Mouse (Mus musculus) embryonic fibroblast, embryonic 13.5 days (primary cell): ENCODE measurements around the gene Srebf2. TPM values are rescaled to one million over a fixed set of nuclear protein-coding genes. Genes with fewer than 3 reads are reported as not detected.

ENCODE experiments used
- H3K27ac ChIP-seq: 2 replicates; pipeline ENCODE4 v1.5.1; 2012; ENCODE audit warnings: low read length, control low read depth, inconsistent platforms; ENCODE audit not compliant: insufficient read depth
- H3K4me1 ChIP-seq: 2 replicates; pipeline ENCODE4 v1.6.1; 2011; ENCODE audit warnings: low read length; ENCODE audit not compliant: control insufficient read depth, insufficient read depth
- H3K4me3 ChIP-seq: 2 replicates; pipeline ENCODE4 v1.5.1; 2011; ENCODE audit warnings: mild to moderate bottlenecking, control low read depth, low read length; ENCODE audit not compliant: insufficient read depth
- CTCF ChIP-seq: IDR thresholded peaks from 2 replicates; pipeline ENCODE4 v1.5.1; 2011; ENCODE audit warnings: mild to moderate bottlenecking, control low read depth, low read length, moderate library complexity, borderline replicate concordance; ENCODE audit not compliant: insufficient read depth
- POLR2A ChIP-seq: IDR thresholded peaks from 2 replicates; pipeline ENCODE4 v1.6.1; 2011; ENCODE audit warnings: low read depth, mild to moderate bottlenecking, control low read depth, low read length, moderate library complexity
- polyA plus RNA-seq: library from polyadenylated mRNA; stranded (reverse); fragments of >200 nt; gene quantifications from 2 replicates; pipeline ENCODE4 v1.2.4, GENCODE M21; 2011; ENCODE audit warnings: low read depth; ENCODE audit not compliant: missing spikeins, insufficient read length

Srebf2 gene
- polyA plus RNA-seq, 1 experiment = 87.3 TPM

DNA sequence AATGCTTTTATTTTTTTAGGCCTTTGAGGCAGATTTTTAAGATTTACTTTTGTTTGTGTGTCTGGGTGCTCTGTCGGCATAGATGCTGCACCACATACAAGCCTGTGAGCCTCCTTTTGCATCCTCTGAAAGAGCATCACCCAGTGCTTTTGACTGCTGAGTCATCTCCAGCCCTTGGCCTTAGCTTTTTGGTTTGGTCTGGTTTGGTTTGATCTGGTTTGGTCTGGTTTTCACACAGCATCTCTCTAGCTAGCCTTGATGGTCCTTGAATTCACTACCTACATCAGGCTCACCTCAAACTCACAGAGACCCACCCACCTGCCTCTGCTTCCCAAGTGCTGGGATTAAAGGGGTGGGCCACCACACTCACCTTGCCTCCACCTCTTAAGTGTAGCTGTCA, 40.9 kb downstream of the Srebf2 start:
- Histone ChIP-seq H3K4me1 (no peaks in the 10 kb centered on the region), H3K27ac (no peak overlapping the region), H3K4me3 (no peak overlapping the region)
- TF ChIP-seq POLR2A (no peak), CTCF (no peak)

DNA sequence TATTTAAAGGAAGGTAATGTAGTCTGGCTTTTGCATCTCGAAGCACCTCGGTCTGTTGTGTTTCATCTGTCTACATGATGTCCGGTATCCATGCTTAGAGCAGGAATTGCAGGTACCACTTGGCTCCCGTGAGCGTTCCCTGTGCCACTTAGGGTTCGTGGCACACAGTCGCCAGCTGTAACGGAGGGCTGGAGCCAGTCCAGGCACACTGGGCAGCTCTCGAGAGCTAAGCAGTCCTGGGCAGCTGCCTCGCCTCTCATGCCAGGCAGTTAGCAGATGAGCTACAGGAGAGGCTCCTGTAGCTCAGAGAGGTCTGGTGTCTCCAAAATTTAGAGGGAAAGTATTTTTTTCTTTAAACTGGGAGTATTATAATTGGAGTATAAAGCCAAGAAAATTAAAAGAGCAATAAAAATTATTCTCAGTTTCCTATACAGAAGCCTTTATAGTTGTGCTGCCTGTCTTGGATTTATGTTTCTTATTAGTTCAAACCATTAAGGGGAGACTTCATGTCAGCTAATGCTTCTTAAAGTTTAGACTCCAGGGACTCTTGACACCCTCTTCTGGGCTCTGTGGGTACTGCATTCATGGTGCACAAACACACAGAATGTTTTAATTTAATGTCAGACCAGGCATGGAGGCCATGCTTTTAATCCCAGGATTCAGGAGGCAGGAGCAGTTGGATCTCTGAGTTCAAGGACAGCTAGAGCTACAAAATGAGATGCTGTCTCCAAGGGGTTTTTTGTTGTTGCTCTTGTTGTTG, 41.7 kb downstream of the Srebf2 start:
- Histone ChIP-seq H3K4me1 (no peaks in the 10 kb centered on the region), H3K27ac (no peak overlapping the region), H3K4me3 (no peak overlapping the region)
- no peak for TF ChIP-seq CTCF
- no peak for TF ChIP-seq POLR2A

DNA sequence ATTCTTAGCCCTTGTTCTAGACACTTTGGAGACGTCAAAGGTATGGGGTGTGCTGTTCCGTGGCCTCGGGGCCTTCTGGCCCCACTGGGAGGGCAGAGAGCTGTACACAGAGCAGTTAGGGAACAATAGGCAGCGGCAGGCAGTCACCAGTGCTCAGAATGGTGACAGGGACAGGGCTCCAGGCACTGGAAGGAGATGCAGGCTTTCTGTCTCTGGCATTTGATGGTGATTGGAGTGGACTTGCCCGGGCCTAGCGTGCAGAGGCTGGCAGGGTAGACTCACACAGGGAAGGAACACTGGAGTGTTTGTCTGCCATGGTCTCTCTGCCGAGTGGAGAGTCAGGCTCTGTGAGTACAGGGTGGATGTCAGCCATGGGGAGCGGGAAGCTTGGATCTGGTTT, 45.6 kb downstream of the Srebf2 start:
- no peak for TF ChIP-seq CTCF
- no peak for TF ChIP-seq POLR2A
- no peak overlapping the region for H3K27ac ChIP-seq
- H3K4me1 ChIP-seq = no peaks in the 10 kb centered on the region
- no peak overlapping the region for H3K4me3 ChIP-seq

DNA sequence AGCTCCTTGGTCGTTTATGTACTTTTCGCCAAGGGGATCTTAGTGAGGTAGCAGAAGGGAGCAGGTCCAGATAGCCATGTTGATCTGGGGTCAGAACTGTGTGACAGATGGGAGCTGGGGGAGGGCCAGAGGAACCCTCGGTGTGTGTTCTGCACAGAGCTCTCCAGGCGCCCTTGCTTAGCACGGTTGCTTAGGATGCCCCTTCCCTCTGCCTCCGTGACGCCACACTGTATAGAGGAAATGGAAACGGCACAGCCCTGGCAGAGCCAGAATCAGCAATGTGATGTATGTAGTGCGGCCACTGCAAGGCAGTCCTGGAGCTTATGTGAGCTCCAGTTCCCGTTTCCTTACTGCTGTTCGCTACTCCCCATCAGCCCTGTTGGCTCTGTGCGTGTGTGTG, 49.3 kb downstream of the Srebf2 start:
- Histone ChIP-seq H3K4me1 (no peaks in the 10 kb centered on the region), H3K4me3 (no peak overlapping the region), H3K27ac (no peak overlapping the region)
- TF ChIP-seq POLR2A = no peak
- TF ChIP-seq CTCF = no peak

DNA sequence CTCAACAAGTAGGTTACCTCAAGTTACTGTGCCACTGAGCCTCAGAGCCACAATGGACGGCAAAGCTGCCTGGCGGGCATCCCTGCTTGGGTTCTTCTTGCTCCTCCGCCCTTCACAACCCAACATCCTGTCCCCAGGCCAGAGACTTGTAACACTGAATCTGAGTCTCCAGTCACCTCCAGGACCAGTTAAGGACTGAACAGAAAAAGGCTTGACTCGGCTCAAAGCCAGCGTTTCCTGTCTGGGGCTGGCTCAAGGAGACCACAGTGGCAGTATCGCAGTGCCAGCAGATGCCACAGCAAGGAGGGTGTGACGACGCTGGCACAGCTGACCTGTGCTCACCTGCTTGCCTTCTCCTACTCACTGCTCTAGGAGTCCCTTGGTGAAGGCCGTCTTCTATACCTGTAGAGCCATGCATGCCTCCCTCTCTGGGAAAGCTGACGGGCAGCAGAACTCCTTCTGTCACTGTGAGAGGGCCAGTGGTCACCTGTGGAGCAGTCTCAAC, 50.3 kb downstream of the Srebf2 start:
- Histone ChIP-seq H3K27ac (no peak overlapping the region), H3K4me1 (no peaks in the 10 kb centered on the region), H3K4me3 (no peak overlapping the region)
- TF ChIP-seq POLR2A (no peak), CTCF (no peak)

DNA sequence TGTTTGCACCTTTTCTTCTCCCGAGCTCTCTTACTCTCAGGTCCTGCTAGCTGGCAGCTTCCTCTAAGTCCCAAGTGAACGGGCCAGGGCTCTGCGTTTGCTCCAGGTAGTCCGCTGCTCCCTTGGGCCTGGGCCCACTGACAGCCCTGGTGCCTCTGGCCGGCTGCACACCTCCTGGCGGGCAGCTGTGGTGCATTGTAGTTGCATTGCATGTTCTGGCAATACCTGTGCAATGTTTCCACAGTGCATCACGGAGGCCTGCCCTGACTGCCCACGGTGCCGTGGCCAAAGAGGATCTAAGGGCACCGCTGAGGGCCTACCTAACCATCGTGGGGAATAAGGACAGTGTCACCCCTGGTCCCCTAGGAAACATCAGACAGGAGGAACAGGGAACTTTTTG, 51.0 kb downstream of the Srebf2 start:
- no peak overlapping the region for H3K27ac ChIP-seq
- no peak overlapping the region for H3K4me3 ChIP-seq
- TF ChIP-seq POLR2A (no peak), CTCF (no peak)
- no peaks in the 10 kb centered on the region for H3K4me1 ChIP-seq

DNA sequence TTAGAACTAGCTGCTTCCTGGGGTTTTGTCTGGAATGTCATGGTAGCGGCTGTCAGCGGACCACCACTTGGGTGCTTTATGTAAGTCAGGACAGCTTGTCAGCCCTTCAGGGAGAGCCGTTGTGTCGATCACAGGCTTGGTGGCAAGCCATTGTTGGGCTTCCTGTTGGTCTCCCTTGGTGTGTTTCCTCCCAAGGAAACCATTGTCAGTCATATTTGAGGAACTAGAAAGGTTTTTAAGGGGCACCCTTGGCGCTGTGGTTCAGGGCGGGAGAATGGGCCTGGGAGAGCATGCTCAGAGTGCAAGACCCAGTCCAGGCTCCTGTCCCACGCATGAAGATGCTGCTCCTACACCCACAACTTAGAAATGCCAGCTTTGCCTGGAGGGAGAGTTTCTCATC, 51.4 kb downstream of the Srebf2 start:
- no peak for TF ChIP-seq CTCF
- no peak for TF ChIP-seq POLR2A
- H3K4me1 ChIP-seq = no peaks in the 10 kb centered on the region
- H3K27ac ChIP-seq = no peak overlapping the region
- H3K4me3 ChIP-seq = no peak overlapping the region

DNA sequence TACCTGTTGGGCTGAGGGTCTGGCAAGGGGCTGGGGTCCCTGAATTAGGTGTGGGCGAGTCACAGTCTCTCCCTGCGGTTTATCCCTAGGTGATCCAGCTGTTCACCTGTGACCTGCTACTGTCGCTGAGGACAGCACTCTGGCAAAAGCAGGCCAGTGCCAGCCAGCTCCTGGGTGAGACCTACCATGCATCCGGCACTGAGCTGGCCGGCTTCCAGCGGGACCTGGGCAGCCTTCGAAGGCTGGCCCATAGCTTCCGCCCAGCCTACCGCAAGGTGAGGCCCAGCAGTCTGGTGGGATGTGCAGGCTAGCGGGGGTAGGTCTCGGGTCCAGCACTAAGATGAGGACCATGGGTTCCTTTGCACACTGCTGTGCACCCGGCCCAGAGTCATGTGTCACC, 52.6 kb downstream of the Srebf2 start:
- TF ChIP-seq CTCF = no peak
- TF ChIP-seq POLR2A = no peak
- H3K4me3 ChIP-seq = no peak overlapping the region
- H3K27ac ChIP-seq = no peak overlapping the region
- no peaks in the 10 kb centered on the region for H3K4me1 ChIP-seq

DNA sequence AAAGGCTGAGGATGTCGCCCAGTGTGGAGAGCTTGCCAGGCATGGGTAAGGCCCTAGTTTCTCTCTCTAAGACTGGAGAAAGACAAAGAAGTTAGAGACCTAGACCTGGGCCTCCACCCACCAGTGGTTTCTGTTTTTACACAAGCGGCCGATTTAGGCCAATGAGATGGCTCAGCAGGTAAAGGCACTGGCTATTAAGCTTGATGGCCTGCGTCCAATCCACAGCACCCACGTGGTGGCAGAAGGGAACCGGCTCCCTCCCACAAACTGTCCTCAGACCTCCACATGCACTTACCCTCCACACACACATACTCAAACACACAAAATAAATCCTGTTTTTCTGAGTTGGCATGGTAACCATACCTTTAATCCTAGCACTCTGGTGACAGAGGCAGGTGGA, 55.1 kb downstream of the Srebf2 start:
- Histone ChIP-seq H3K27ac (no peak overlapping the region), H3K4me3 (no peak overlapping the region), H3K4me1 (peaks cover 8% of the 10 kb centered on the region)
- TF ChIP-seq CTCF (no peak), POLR2A (no peak)

DNA sequence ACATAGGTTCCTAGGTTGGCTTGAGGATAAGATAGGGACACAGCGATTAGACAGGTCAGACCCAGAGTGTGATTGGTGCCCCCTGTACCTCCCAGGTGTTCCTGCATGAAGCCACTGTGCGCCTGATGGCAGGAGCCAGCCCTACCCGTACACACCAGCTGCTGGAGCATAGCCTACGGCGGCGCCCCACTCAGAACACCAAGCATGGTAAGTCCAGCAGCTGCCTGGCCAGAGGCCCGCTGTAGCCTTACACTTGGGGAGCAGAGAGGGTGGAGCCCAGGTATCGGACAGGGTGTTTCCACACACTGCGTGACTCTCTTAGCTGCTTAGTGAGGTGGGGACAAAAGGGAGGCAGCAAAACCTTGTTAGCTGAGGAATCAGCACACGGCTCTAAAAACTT, 56.1 kb downstream of the Srebf2 start:
- Histone ChIP-seq H3K27ac (no peak overlapping the region), H3K4me3 (no peak overlapping the region), H3K4me1 (peaks cover 8% of the 10 kb centered on the region)
- TF ChIP-seq POLR2A (no peak), CTCF (no peak)
